Mouse (Mus musculus) testis, adult 2 months (tissue): Measurements from ENCODE around the gene Akt3. TPM values are rescaled to one million over a fixed set of nuclear protein-coding genes. Genes with fewer than 3 reads are reported as not detected.

Source experiments
- H3K27ac ChIP-seq: fragments of 200-500 bp; 2 replicates; pipeline ENCODE4 v1.5.1; 2012; ENCODE audit warnings: low read depth, low read length; ENCODE audit not compliant: control insufficient read depth, insufficient read depth
- H3K27me3 ChIP-seq: fragments of 200-500 bp; 2 replicates; pipeline ENCODE4 v1.6.1; 2012; ENCODE audit warnings: mild to moderate bottlenecking, low read length, moderate library complexity; ENCODE audit not compliant: control insufficient read depth, insufficient read depth
- H3K36me3 ChIP-seq: fragments of 200-500 bp; 2 replicates; pipeline ENCODE4 v1.6.1; 2012; ENCODE audit warnings: mild to moderate bottlenecking, low read length; ENCODE audit not compliant: control insufficient read depth, insufficient read depth
- H3K4me1 ChIP-seq: fragments of 200-500 bp; 2 replicates; pipeline ENCODE4 v1.6.1; 2012; ENCODE audit warnings: low read length; ENCODE audit not compliant: control insufficient read depth, insufficient read depth
- H3K4me3 ChIP-seq: fragments of 200-500 bp; 2 replicates; pipeline ENCODE4 v1.5.1; 2012; ENCODE audit warnings: low read depth, mild to moderate bottlenecking, low read length, moderate library complexity, mixed read lengths; ENCODE audit not compliant: control insufficient read depth
- CTCF ChIP-seq: fragments of 200-500 bp; IDR thresholded peaks from 2 replicates; pipeline ENCODE4 v1.5.1; 2012; ENCODE audit warnings: low read depth, mild to moderate bottlenecking, inconsistent platforms, low read length, moderate library complexity; ENCODE audit not compliant: control insufficient read depth, insufficient read depth, insufficient replicate concordance
- POLR2A ChIP-seq: fragments of 200-500 bp; IDR thresholded peaks from 2 replicates; pipeline ENCODE4 v1.6.1; 2012; ENCODE audit warnings: low read depth, mild to moderate bottlenecking, inconsistent platforms, low read length, moderate library complexity; ENCODE audit not compliant: control insufficient read depth
- polyA plus RNA-seq: library from polyadenylated mRNA; depleted of rRNA; stranded (reverse); fragments of >200 nt; gene quantifications from 2 replicates; pipeline ENCODE4 v1.2.3, GENCODE M21; 2012

Gene Akt3
- polyA plus RNA-seq, 1 experiment = 6.2 TPM

DNA sequence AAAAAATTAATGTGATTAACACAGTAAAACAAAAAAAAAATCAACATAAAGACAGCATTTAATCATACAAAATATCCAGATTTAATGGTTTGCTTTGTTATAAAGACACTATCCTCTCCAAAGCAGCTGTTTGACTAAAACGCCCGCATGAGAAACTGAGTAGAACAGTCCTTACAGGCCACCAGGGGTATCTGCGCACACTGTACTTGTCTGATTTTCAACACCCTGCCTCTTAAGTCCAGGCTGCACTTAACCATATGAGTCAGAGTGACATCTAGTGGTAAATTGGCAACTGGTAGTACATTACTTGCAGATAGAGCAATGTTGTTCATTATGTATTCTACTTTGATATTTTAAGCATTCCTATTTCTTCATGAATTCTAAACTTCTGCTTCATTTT, 69.3 kb downstream of the Akt3 start:
- TF ChIP-seq CTCF (no peak), POLR2A (no peak)

DNA sequence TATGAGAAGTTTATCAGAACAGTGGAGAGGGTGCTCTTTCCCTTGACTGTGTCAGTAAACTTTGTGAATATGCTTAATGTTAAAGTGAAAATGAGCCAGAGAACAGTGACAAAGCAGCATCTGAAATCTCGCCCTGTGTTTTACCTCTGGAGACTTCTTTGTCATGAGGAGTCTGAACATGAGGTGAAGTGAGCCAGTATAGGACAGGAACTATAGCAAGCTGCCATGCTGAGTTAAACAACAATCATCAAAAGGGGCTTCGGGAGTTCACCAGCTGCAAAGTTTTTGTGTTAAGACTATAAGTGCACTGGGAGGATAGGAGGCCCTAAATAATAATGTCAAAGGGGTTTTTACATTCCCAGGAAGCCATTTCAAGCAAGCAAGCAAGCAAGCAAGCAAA, 71.3 kb downstream of the Akt3 start:
- H3K4me3 ChIP-seq = no peak overlapping the region
- no peaks in the 10 kb centered on the region for H3K36me3 ChIP-seq
- H3K27ac ChIP-seq = no peak overlapping the region
- no peaks in the 10 kb centered on the region for H3K4me1 ChIP-seq
- no peaks in the 10 kb centered on the region for H3K27me3 ChIP-seq
- TF ChIP-seq CTCF (no peak), POLR2A (no peak)

More for the DNA sequence above, 69.3 kb downstream of the Akt3 start:
- Histone ChIP-seq H3K36me3 (no peaks in the 10 kb centered on the region; the same call in 1 of the 2 replicates), H3K4me1 (no peaks in the 10 kb centered on the region), H3K4me3 (no peak overlapping the region), H3K27ac (no peak overlapping the region), H3K27me3 (no peaks in the 10 kb centered on the region)

DNA sequence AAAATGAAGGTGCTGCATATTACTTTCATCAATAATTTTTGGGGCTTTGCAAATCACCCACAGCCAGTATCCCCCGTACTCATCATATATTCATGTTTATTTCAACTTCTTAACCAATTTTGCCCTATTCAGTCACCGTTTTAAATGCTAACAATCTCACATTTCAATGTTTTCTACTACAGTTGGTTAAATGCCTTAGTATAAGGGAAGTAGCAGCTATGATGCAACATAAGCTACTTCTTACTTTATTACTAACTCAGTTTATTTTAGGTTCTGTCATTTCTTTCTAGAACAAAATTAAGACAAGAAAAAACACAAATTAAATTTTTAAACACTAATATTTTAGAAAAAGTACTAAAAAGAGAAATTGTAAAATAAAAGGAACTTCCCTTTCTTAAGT, 78.4 kb downstream of the Akt3 start:
- no peaks in the 10 kb centered on the region for H3K4me1 ChIP-seq
- no peak overlapping the region for H3K4me3 ChIP-seq
- H3K36me3 ChIP-seq = no peaks in the 10 kb centered on the region
- TF ChIP-seq POLR2A (no peak), CTCF (no peak)
- H3K27me3 ChIP-seq = no peaks in the 10 kb centered on the region
- H3K27ac ChIP-seq = no peak overlapping the region

DNA sequence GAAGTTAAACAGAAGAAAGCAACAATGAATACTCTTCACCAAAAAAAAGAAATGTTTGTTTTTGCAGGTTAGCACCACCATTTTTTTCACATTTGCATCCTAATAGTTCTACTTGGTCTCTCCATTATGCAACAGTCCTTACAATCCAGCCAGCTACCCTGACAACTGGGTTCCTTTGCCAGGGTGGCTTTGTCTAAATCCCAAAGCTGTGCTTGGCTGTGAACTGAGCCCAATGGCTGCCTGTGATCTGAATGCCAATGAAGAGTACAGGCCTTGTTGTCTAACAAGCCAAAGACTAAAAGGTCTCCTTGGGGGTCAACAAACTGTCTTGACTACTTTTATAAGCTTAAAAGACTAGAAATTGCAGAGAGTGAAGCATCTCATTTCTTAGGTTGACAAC, 82.6 kb downstream of the Akt3 start:
- no peaks in the 10 kb centered on the region for H3K4me1 ChIP-seq
- H3K36me3 ChIP-seq = no peaks in the 10 kb centered on the region
- no peak overlapping the region for H3K4me3 ChIP-seq
- no peak overlapping the region for H3K27ac ChIP-seq
- TF ChIP-seq CTCF = no peak
- no peak for TF ChIP-seq POLR2A
- H3K27me3 ChIP-seq = no peaks in the 10 kb centered on the region

- Histone ChIP-seq H3K27me3 (no peaks in the 10 kb centered on the region), H3K27ac (no peak overlapping the region), H3K36me3 (no peaks in the 10 kb centered on the region), H3K4me1 (no peaks in the 10 kb centered on the region), H3K4me3 (no peak overlapping the region)
- TF ChIP-seq POLR2A (no peak), CTCF (no peak)
Measured at GRCm38 (mm10) chr1:177171300-177171699, 86.7 kb downstream of the Akt3 start.

DNA sequence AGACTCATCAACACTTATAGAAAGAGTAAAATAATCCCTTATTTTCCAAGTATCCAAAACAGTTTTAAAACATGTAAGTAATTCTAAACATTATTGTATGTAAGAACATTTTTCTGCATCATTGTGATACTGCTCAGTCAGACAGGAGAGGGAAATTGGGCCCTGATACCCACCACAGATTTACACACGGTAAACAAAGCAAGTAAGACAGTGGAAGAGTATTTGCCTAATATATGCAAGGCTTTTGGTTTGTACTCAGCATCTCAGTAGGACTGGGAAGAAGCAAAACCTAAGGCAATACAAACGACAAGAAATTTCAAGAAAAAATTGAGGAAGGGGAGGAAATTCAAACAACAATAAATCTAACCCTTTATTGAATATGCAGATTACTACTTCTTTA, 92.2 kb downstream of the Akt3 start:
- TF ChIP-seq POLR2A (no peak), CTCF (no peak)
- Histone ChIP-seq H3K36me3 (no peaks in the 10 kb centered on the region), H3K4me3 (no peak overlapping the region), H3K4me1 (no peaks in the 10 kb centered on the region), H3K27me3 (no peaks in the 10 kb centered on the region), H3K27ac (no peak overlapping the region)

- H3K27ac ChIP-seq = no peak overlapping the region
- H3K36me3 ChIP-seq = no peaks in the 10 kb centered on the region
- no peaks in the 10 kb centered on the region for H3K27me3 ChIP-seq
- no peak overlapping the region for H3K4me3 ChIP-seq
- TF ChIP-seq POLR2A (no peak), CTCF (no peak)
- H3K4me1 ChIP-seq = no peaks in the 10 kb centered on the region
Measured at GRCm38 (mm10) chr1:177165336-177165735, 92.7 kb downstream of the Akt3 start.
